Mouse (Mus musculus) 3134 (cell line): ENCODE data around the gene Rps27l.
A peak's percentile ranks its signal among the peaks of the same experiment; 100 is the strongest.

Source experiments
- DNase-seq: peaks from one replicate; pipeline ENCODE4 v3.0.0-alpha.2; 2011; ENCODE audit warnings: low spot score; ENCODE audit not compliant: insufficient read length; ENCODE audit errors: extremely low read depth

The Rps27l gene

GRCm38 (mm10) chr9:66978468-66978867 is 32.6 kb downstream of the Rps27l start:
- DNase-seq = no peak

- DNase-seq = no peak
These were observed 34.6 kb downstream of the Rps27l start for GRCm38 (mm10) chr9:66980458-66980857.

- DNase-seq = no peak
These were observed 36.2 kb downstream of the Rps27l start for GRCm38 (mm10) chr9:66982085-66982484.

GRCm38 (mm10) chr9:66985377-66985776 is 39.5 kb downstream of the Rps27l start:
- DNase-seq = no peak

- no peak for DNase-seq
These were observed 42.5 kb downstream of the Rps27l start for GRCm38 (mm10) chr9:66988198-66988887.

GRCm38 (mm10) chr9:66988888-66989414 is 43.1 kb downstream of the Rps27l start:
- peak; percentile 75 for DNase-seq

GRCm38 (mm10) chr9:66989581-66989980 is 43.7 kb downstream of the Rps27l start:
- peak; percentile 48 for DNase-seq

GRCm38 (mm10) chr9:66990046-66990445 is 44.2 kb downstream of the Rps27l start:
- no peak for DNase-seq

- peak; percentile 51 for DNase-seq
These were observed 45.3 kb downstream of the Rps27l start for GRCm38 (mm10) chr9:66991021-66991749.

GRCm38 (mm10) chr9:66991750-66992410 is 46.0 kb downstream of the Rps27l start:
- no peak for DNase-seq
